Mouse (Mus musculus) embryonic facial prominence, embryonic 12.5 days (tissue): ENCODE measurements around the gene Tomm6. TPM values are rescaled to one million over a fixed set of nuclear protein-coding genes. Genes with fewer than 3 reads are reported as not detected.
"Not testable (repeated sequence)": the region's sequence is repeated elsewhere in the genome, so short reads cannot be mapped to it uniquely, and the experiment has no call there.

Experiments used
- ATAC-seq: fragments of 200-750 bp; cut with Nextera tagmentation; 2 replicates; pipeline ENCODE4 v1.8.0; 2017; ENCODE audit not compliant: insufficient number of reproducible peaks, insufficient read depth, low FRiP score, low TSS enrichment
- H3K27ac ChIP-seq: fragments of 300-500 bp; sonication (generic); 2 replicates; pipeline ENCODE4 v1.5.1; 2016; ENCODE audit warnings: mild to moderate bottlenecking
- H3K27me3 ChIP-seq: fragments of 300-500 bp; sonication (generic); 2 replicates; pipeline ENCODE4 v1.6.1; 2016; ENCODE audit warnings: mild to moderate bottlenecking, moderate library complexity
- H3K36me3 ChIP-seq: fragments of 300-500 bp; sonication (generic); 2 replicates; pipeline ENCODE4 v1.6.1; 2016; ENCODE audit warnings: mild to moderate bottlenecking
- H3K4me1 ChIP-seq: fragments of 300-500 bp; sonication (generic); 2 replicates; pipeline ENCODE4 v1.6.1; 2016
- H3K4me2 ChIP-seq: fragments of 300-500 bp; sonication (generic); replicated peaks from 2 replicates; pipeline ENCODE4 v1.6.1; 2016; ENCODE audit warnings: mild to moderate bottlenecking, moderate library complexity
- H3K4me3 ChIP-seq: fragments of 300-500 bp; sonication (generic); 2 replicates; pipeline ENCODE4 v1.5.1; 2016; ENCODE audit warnings: mild to moderate bottlenecking
- H3K9ac ChIP-seq: fragments of 300-500 bp; sonication (generic); 2 replicates; pipeline ENCODE4 v1.6.1; 2016; ENCODE audit warnings: mild to moderate bottlenecking, moderate library complexity
- H3K9me3 ChIP-seq: fragments of 300-500 bp; sonication (generic); 2 replicates; pipeline ENCODE4 v1.6.1; 2016; ENCODE audit warnings: mild to moderate bottlenecking, moderate library complexity
- WGBS: fragments of 180-500 bp; shearing (Covaris S2); methylation state at CpG from one replicate; pipeline ENCODE4 v1.1.7; 2016; 5-methylcytosine and 5-hydroxymethylcytosine counted together
- polyA plus RNA-seq: library from polyadenylated mRNA; unstranded; fragments of >200 nt; fragmentation: Nextera tagmentation; extraction: Ambion mirVana; gene quantifications from 2 replicates; pipeline ENCODE4 v1.2.1, GENCODE M21; 2016

Gene Tomm6
- polyA plus RNA-seq, 1 experiment from 2014 or later: 397 TPM

- ATAC-seq: peak; percentile 70
- peak overlapping the region; percentile 42 for H3K4me3 ChIP-seq
- peaks cover 11% of the 10 kb centered on the region; the same call in 1 of the 2 replicates for H3K36me3 ChIP-seq
- 4% methylated on average over 68 of the region's 68 CpGs for WGBS
- H3K27ac ChIP-seq: 0 out of 2 replicates have a peak overlapping the region, but pooled peaks have one; percentile 7
- H3K9me3 ChIP-seq: no peaks in the 10 kb centered on the region
- peaks cover 13% of the 10 kb centered on the region; the same call in 1 of the 2 replicates for H3K27me3 ChIP-seq
- H3K9ac ChIP-seq: peak overlapping the region; percentile 53
- H3K4me1 ChIP-seq: peaks cover 20% of the 10 kb centered on the region
- peak overlapping the region; percentile 87 for H3K4me2 ChIP-seq
Observed at GRCm38 (mm10) chr17:47672311-47673111, 15.7 kb downstream of the Tomm6 start.

- Histone ChIP-seq H3K36me3 (peaks cover 11% of the 10 kb centered on the region; the same call in 1 of the 2 replicates), H3K4me2 (peak overlapping the region; percentile 87), H3K4me1 (peaks cover 20% of the 10 kb centered on the region), H3K27me3 (peaks cover 13% of the 10 kb centered on the region; the same call in 1 of the 2 replicates), H3K9ac (peak overlapping the region; percentile 53), H3K9me3 (no peaks in the 10 kb centered on the region), H3K27ac (0 out of 2 replicates have a peak overlapping the region, but pooled peaks have one; percentile 7), H3K4me3 (peak overlapping the region; percentile 42)
- peak; percentile 35; the same call in 1 of the 2 replicates for ATAC-seq
- 12% methylated on average over 14 of the region's 14 CpGs for WGBS
Observed at GRCm38 (mm10) chr17:47671988-47672310, 16.2 kb downstream of the Tomm6 start.

GRCm38 (mm10) chr17:47669166-47669565, 19.0 kb downstream of the Tomm6 start:
- H3K27ac ChIP-seq: no peak overlapping the region
- no peak for ATAC-seq
- H3K27me3 ChIP-seq: peaks cover 13% of the 10 kb centered on the region; the same call in 1 of the 2 replicates
- WGBS: 81% methylated on average over 4 of the region's 4 CpGs
- H3K9ac ChIP-seq: no peak overlapping the region
- H3K9me3 ChIP-seq: no peaks in the 10 kb centered on the region
- H3K4me1 ChIP-seq: peaks cover 20% of the 10 kb centered on the region
- no peaks in the 10 kb centered on the region for H3K36me3 ChIP-seq
- H3K4me2 ChIP-seq: no peak overlapping the region
- H3K4me3 ChIP-seq: no peak overlapping the region

GRCm38 (mm10) chr17:47664474-47664873, 23.7 kb downstream of the Tomm6 start:
- Histone ChIP-seq H3K27me3 (no peaks in the 10 kb centered on the region), H3K27ac (no peak overlapping the region), H3K36me3 (no peaks in the 10 kb centered on the region), H3K4me1 (no peaks in the 10 kb centered on the region), H3K9ac (no peak overlapping the region), H3K9me3 (no peaks in the 10 kb centered on the region), H3K4me3 (no peak overlapping the region), H3K4me2 (no peak overlapping the region)
- ATAC-seq: no peak
- 87% methylated on average over 7 of the region's 7 CpGs for WGBS

GRCm38 (mm10) chr17:47663009-47663713, 25.0 kb downstream of the Tomm6 start:
- Histone ChIP-seq H3K27ac (no peak overlapping the region), H3K4me3 (no peak overlapping the region), H3K36me3 (no peaks in the 10 kb centered on the region), H3K4me1 (no peaks in the 10 kb centered on the region), H3K9ac (no peak overlapping the region), H3K27me3 (no peaks in the 10 kb centered on the region), H3K9me3 (no peaks in the 10 kb centered on the region), H3K4me2 (no peak overlapping the region)
- ATAC-seq: peak; percentile 77; the same call in 1 of the 2 replicates
- 57% methylated on average over 9 of the region's 9 CpGs for WGBS

- no peaks in the 10 kb centered on the region for H3K9me3 ChIP-seq
- no peaks in the 10 kb centered on the region for H3K27me3 ChIP-seq
- no peak overlapping the region for H3K9ac ChIP-seq
- no peak for ATAC-seq
- no peak overlapping the region for H3K4me2 ChIP-seq
- H3K36me3 ChIP-seq: 0 out of 2 replicates have a peak, but pooled peaks cover under 1% of the 10 kb centered on the region
- no peak overlapping the region for H3K4me3 ChIP-seq
- WGBS: 81% methylated on average over 3 of the region's 3 CpGs
- H3K4me1 ChIP-seq: no peaks in the 10 kb centered on the region
- H3K27ac ChIP-seq: no peak overlapping the region
Observed at GRCm38 (mm10) chr17:47658741-47659243, 29.4 kb downstream of the Tomm6 start.

GRCm38 (mm10) chr17:47657901-47658300, 30.3 kb downstream of the Tomm6 start:
- no peak overlapping the region for H3K4me3 ChIP-seq
- H3K27ac ChIP-seq: no peak overlapping the region
- H3K4me2 ChIP-seq: no peak overlapping the region
- no peaks in the 10 kb centered on the region for H3K4me1 ChIP-seq
- no peak for ATAC-seq
- no peak overlapping the region for H3K9ac ChIP-seq
- H3K9me3 ChIP-seq: no peaks in the 10 kb centered on the region
- H3K27me3 ChIP-seq: no peaks in the 10 kb centered on the region
- 80% methylated on average over 4 of the region's 4 CpGs for WGBS
- peaks cover 6% of the 10 kb centered on the region; the same call in 1 of the 2 replicates for H3K36me3 ChIP-seq

GRCm38 (mm10) chr17:47655697-47656096, 32.5 kb downstream of the Tomm6 start:
- Histone ChIP-seq H3K27ac (no peak overlapping the region), H3K27me3 (no peaks in the 10 kb centered on the region), H3K9me3 (no peaks in the 10 kb centered on the region), H3K4me3 (no peak overlapping the region), H3K36me3 (peaks cover 6% of the 10 kb centered on the region; the same call in 1 of the 2 replicates), H3K4me2 (no peak overlapping the region), H3K9ac (no peak overlapping the region), H3K4me1 (no peaks in the 10 kb centered on the region)
- no peak for ATAC-seq
- 81% methylated on average over 5 of the region's 5 CpGs for WGBS

GRCm38 (mm10) chr17:47654346-47654745, 33.8 kb downstream of the Tomm6 start:
- H3K36me3 ChIP-seq, H3K4me2 ChIP-seq, H3K4me3 ChIP-seq, H3K9ac ChIP-seq, H3K9me3 ChIP-seq, H3K27me3 ChIP-seq, H3K27ac ChIP-seq, ATAC-seq, H3K4me1 ChIP-seq: not testable (repeated sequence)
- 87% methylated on average over 8 of the region's 8 CpGs for WGBS

- Histone ChIP-seq H3K9ac (no peak overlapping the region), H3K36me3 (peaks cover 6% of the 10 kb centered on the region; the same call in 1 of the 2 replicates), H3K4me2 (no peak overlapping the region), H3K27me3 (no peaks in the 10 kb centered on the region), H3K4me1 (no peaks in the 10 kb centered on the region), H3K4me3 (no peak overlapping the region), H3K27ac (no peak overlapping the region), H3K9me3 (no peaks in the 10 kb centered on the region)
- WGBS: 74% methylated on average over 2 of the region's 2 CpGs
- ATAC-seq: no peak
Observed at GRCm38 (mm10) chr17:47651953-47652352, 36.2 kb downstream of the Tomm6 start.

GRCm38 (mm10) chr17:47648966-47649365, 39.2 kb downstream of the Tomm6 start:
- ATAC-seq: no peak
- Histone ChIP-seq H3K9me3 (no peaks in the 10 kb centered on the region), H3K36me3 (peaks cover 6% of the 10 kb centered on the region; the same call in 1 of the 2 replicates), H3K4me3 (no peak overlapping the region), H3K4me2 (no peak overlapping the region), H3K4me1 (no peaks in the 10 kb centered on the region), H3K9ac (no peak overlapping the region), H3K27me3 (no peaks in the 10 kb centered on the region), H3K27ac (no peak overlapping the region)
- 77% methylated on average over 4 of the region's 4 CpGs for WGBS
